Mouse (Mus musculus) hindbrain, embryonic 14.5 days (tissue): ENCODE results near the gene Tbx19. TPM values are rescaled to one million over a fixed set of nuclear protein-coding genes. Genes with fewer than 3 reads are reported as not detected.

Experiments used
- ATAC-seq: fragments of 200-750 bp; cut with Nextera tagmentation; 2 replicates; pipeline ENCODE4 v1.8.0; 2017; ENCODE audit warnings: moderate number of reproducible peaks, mild to moderate bottlenecking, moderate TSS enrichment, moderate library complexity; ENCODE audit not compliant: low FRiP score
- DNase-seq: peaks from one replicate; pipeline ENCODE4 v3.0.0-alpha.2; 2015; ENCODE audit warnings: low spot score
- H3K27ac ChIP-seq: fragments of 300-500 bp; sonication (generic); 2 replicates; pipeline ENCODE4 v1.5.1; 2014; ENCODE audit warnings: mild to moderate bottlenecking, moderate library complexity
- H3K27me3 ChIP-seq: fragments of 300-500 bp; sonication (generic); 2 replicates; pipeline ENCODE4 v1.6.1; 2014; ENCODE audit warnings: mild to moderate bottlenecking, low read length, mixed read lengths; ENCODE audit not compliant: control insufficient read depth, insufficient read depth
- H3K36me3 ChIP-seq: fragments of 300-500 bp; sonication (generic); replicated peaks from 2 replicates; pipeline ENCODE4 v1.6.1; 2014; ENCODE audit not compliant: control insufficient read depth, insufficient read depth
- H3K4me1 ChIP-seq: fragments of 300-500 bp; sonication (generic); replicated peaks from 2 replicates; pipeline ENCODE4 v1.6.1; 2014; ENCODE audit warnings: antibody characterized with exemption, low read length, mixed read lengths; ENCODE audit not compliant: control insufficient read depth, insufficient read depth
- H3K4me2 ChIP-seq: fragments of 300-500 bp; sonication (generic); replicated peaks from 2 replicates; pipeline ENCODE4 v1.6.1; 2014; ENCODE audit warnings: mild to moderate bottlenecking, moderate library complexity
- H3K4me3 ChIP-seq: fragments of 300-500 bp; sonication (generic); replicated peaks from 2 replicates; pipeline ENCODE4 v1.5.1; 2014; ENCODE audit warnings: mild to moderate bottlenecking, low read length
- H3K9ac ChIP-seq: fragments of 300-500 bp; sonication (generic); 2 replicates; pipeline ENCODE4 v1.6.1; 2014
- H3K9me3 ChIP-seq: fragments of 300-500 bp; sonication (generic); 2 replicates; pipeline ENCODE4 v1.6.1; 2016; ENCODE audit warnings: low read length; ENCODE audit not compliant: control insufficient read depth
- WGBS: fragments of 180-500 bp; shearing (Covaris S2); extraction: QIAGEN DNeasy Blood & Tissue Kit; methylation state at CpG from one replicate; pipeline ENCODE4 v1.1.7; 2014; 5-methylcytosine and 5-hydroxymethylcytosine counted together
- polyA plus RNA-seq: library from polyadenylated mRNA; unstranded; fragments of >200 nt; fragmentation: Nextera tagmentation; extraction: Ambion mirVana; gene quantifications from 2 replicates; pipeline ENCODE4 v1.2.1, GENCODE M21; 2014

The Tbx19 gene
- polyA plus RNA-seq, 1 experiment from 2014 or later, result not detected

DNA sequence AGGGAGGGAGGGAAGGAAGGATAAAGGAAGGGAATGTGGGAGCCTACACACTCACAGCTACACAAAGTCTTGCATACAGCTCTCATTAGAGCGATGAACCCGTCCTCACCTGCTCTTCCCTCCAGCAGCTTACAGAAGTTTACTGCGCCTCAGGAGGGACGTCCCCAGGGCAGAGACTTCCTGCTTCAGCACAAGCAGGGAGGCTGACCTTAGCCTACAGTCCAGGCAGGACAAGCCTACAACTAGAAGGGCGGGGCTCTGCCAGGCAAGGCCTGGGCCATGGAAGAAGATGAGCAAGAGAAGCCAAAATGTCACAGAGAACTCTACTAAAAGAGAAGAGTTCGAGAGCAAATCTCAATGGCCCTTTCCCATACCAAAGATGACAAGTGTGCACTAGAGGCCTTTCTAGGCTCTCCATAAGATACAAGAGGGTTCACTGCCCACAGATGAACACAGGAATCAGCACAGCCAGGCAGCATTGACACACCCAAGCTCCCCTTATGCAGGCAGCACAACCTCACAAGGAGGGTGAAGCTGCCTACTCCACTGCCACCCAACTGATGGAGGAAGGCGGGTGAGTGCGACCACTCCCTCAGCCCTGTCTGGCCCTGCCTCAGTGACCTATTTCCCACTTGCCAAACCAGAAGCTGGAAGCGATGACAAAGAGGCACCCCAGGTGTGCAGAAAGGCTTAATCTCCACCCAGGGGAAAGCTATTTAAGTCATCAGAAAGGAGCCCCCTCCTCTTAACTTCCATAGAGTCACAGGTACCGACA lies 28.4 kb upstream of the Tbx19 start:
- peaks cover 14% of the 10 kb centered on the region; the same call in 1 of the 2 replicates for H3K27me3 ChIP-seq
- no peaks in the 10 kb centered on the region for H3K36me3 ChIP-seq
- ATAC-seq, result no peak
- H3K4me3 ChIP-seq, result no peak overlapping the region
- H3K4me2 ChIP-seq, result no peak overlapping the region
- no peak overlapping the region for H3K9ac ChIP-seq
- no peak for DNase-seq
- H3K9me3 ChIP-seq, result no peaks in the 10 kb centered on the region
- H3K27ac ChIP-seq, result no peak overlapping the region
- WGBS, result 87% methylated on average over 10 of the region's 10 CpGs
- H3K4me1 ChIP-seq, result 0 out of 2 replicates have a peak, but pooled peaks cover 5% of the 10 kb centered on the region

DNA sequence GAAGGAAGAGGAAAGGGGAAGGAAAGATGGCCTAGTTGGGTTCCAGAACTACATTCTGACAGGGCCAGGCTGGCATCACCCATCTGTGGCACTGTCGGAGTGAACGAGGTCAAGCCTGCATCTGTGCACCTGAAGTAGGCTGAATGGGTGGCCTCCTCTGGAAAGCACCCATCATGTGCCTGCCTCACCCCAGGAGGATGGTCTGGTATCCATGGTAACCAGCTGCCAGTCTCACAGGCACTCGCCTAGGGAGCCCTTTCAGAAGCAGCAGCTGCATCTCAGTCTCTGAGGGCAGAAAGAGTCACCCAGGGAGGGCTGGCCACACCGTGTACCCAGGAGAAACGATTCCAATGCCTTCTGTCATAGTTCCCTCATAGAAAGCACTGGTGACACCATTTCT lies 26.8 kb upstream of the Tbx19 start:
- no peaks in the 10 kb centered on the region for H3K36me3 ChIP-seq
- WGBS, result 45% methylated on average over 5 of the region's 5 CpGs
- no peak for DNase-seq
- ATAC-seq, result no peak
- H3K9ac ChIP-seq, result no peak overlapping the region
- H3K4me2 ChIP-seq, result no peak overlapping the region
- H3K27ac ChIP-seq, result no peak overlapping the region
- no peak overlapping the region for H3K4me3 ChIP-seq
- no peaks in the 10 kb centered on the region for H3K27me3 ChIP-seq
- no peaks in the 10 kb centered on the region for H3K9me3 ChIP-seq
- H3K4me1 ChIP-seq, result 0 out of 2 replicates have a peak, but pooled peaks cover 5% of the 10 kb centered on the region

DNA sequence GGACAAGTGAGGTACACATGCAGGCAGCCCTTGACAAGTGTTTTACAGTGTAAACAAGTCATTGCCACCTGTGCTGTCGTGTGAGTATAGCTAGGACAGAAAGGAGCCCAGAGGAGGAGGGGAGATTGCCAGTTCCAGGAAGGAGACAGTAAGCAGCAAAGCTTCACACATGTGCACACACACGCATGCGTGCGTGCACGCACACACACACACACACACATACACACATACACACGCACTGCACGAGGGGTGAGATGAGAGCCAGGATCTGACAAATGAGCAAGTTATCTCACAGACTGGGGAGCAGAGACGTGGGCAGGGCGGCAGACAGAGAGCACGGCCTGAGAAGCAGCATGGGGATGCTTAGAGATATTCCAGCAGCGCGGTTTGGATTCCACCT lies 25.9 kb upstream of the Tbx19 start:
- Histone ChIP-seq H3K27ac (no peak overlapping the region), H3K9ac (no peak overlapping the region), H3K4me3 (no peak overlapping the region), H3K4me1 (0 out of 2 replicates have a peak, but pooled peaks cover 5% of the 10 kb centered on the region), H3K27me3 (no peaks in the 10 kb centered on the region), H3K36me3 (no peaks in the 10 kb centered on the region), H3K4me2 (no peak overlapping the region), H3K9me3 (no peaks in the 10 kb centered on the region)
- ATAC-seq (no peak), DNase-seq (no peak)
- 80% methylated on average over 12 of the region's 12 CpGs for WGBS

DNA sequence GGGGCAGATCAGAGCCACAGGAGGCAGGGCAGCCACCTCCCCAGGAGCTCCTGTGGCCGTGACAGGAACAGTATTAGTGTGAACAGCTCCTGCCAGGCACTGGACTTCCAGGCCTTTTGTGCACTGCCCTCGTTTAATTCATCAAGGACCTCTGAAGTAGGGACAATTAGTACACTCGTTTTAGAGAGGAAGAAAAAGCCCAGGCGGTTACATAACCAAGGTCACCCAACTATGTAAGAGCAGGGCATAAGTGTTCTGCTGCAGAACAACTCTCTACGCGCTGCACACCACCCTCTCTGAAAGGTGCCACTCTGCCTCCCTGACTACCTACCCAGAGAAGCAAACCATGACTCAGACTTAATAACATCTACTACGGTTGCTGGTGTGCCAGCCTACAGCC lies 24.5 kb upstream of the Tbx19 start:
- H3K9me3 ChIP-seq, result no peaks in the 10 kb centered on the region
- no peaks in the 10 kb centered on the region for H3K36me3 ChIP-seq
- H3K27me3 ChIP-seq, result no peaks in the 10 kb centered on the region
- WGBS, result 64% methylated on average over 7 of the region's 7 CpGs
- ATAC-seq (no peak), DNase-seq (no peak)
- no peak overlapping the region for H3K4me2 ChIP-seq
- no peak overlapping the region for H3K4me3 ChIP-seq
- H3K4me1 ChIP-seq, result 0 out of 2 replicates have a peak, but pooled peaks cover 5% of the 10 kb centered on the region
- no peak overlapping the region for H3K9ac ChIP-seq
- no peak overlapping the region for H3K27ac ChIP-seq

DNA sequence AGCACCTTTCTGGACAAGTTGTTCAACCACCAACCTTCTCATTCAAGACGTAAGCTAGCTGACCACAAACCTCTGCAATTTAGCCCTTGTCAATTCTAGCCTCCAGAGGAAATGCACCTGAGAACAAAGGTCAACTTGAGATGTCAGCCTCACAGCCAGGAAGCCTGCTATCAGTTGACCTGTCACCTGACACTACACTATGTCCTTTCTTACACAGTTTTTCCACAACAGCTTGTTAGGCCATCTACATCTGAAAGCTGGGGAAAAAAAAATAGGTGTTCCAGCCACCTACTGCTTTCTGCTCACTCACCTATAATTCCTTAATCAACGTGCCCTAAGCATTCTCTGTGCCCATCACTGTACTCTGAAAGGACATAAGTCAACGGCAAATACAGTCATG lies 23.6 kb upstream of the Tbx19 start:
- Histone ChIP-seq H3K9me3 (no peaks in the 10 kb centered on the region), H3K9ac (no peak overlapping the region), H3K4me2 (no peak overlapping the region), H3K27me3 (no peaks in the 10 kb centered on the region), H3K4me1 (0 out of 2 replicates have a peak, but pooled peaks cover 5% of the 10 kb centered on the region), H3K27ac (no peak overlapping the region), H3K4me3 (no peak overlapping the region), H3K36me3 (no peaks in the 10 kb centered on the region)
- ATAC-seq (no peak), DNase-seq (no peak)
- 90% methylated on average over 3 of the region's 3 CpGs for WGBS

DNA sequence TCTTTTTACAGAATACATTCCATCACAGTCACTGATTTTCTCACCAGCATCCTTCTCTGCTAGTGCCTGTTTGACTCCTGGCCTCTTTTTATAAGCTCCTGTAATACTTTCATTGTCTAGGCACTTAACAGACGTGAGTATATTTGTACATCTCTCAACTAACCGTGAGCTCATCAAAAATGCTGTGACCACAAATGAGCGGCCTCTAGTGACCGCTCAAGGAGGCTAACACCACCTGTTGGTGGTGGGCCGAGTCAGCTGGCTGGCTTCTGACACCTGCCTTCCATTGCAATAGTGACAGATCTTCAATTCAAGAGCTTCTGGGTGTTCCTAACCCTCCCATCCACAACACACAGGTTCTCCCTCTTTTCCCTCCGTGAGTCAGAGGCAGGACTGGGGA lies 22.8 kb upstream of the Tbx19 start:
- Histone ChIP-seq H3K36me3 (no peaks in the 10 kb centered on the region), H3K27ac (no peak overlapping the region), H3K4me3 (no peak overlapping the region), H3K27me3 (no peaks in the 10 kb centered on the region), H3K9me3 (no peaks in the 10 kb centered on the region), H3K4me2 (no peak overlapping the region), H3K4me1 (0 out of 2 replicates have a peak, but pooled peaks cover 5% of the 10 kb centered on the region), H3K9ac (no peak overlapping the region)
- no peak for DNase-seq
- ATAC-seq, result no peak
- WGBS, result 80% methylated on average over 6 of the region's 6 CpGs

DNA sequence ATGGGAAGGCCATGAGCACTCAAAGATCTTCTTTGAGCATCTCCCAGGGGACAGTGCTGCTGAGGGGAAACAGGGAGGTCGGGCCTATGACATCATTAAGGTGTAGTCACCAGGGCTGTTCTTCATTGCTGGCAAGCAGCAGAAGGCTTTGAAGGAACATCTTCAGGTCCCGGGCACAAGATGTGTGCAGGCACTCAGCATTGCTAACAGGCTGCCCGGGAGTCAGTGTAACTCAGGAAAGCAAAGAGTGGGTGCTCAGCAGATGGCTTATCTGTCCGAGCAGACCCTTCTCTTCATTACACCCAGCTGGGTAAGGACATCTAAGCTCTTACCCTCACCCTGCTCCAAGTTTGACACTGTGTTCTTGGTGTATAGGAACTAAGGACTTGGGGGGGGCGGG lies 18.7 kb upstream of the Tbx19 start:
- no peak for ATAC-seq
- Histone ChIP-seq H3K4me3 (no peak overlapping the region), H3K27ac (no peak overlapping the region), H3K27me3 (no peaks in the 10 kb centered on the region), H3K9me3 (no peaks in the 10 kb centered on the region), H3K4me1 (no peaks in the 10 kb centered on the region), H3K4me2 (no peak overlapping the region), H3K36me3 (no peaks in the 10 kb centered on the region), H3K9ac (no peak overlapping the region)
- WGBS, result 86% methylated on average over 5 of the region's 5 CpGs
- no peak for DNase-seq

DNA sequence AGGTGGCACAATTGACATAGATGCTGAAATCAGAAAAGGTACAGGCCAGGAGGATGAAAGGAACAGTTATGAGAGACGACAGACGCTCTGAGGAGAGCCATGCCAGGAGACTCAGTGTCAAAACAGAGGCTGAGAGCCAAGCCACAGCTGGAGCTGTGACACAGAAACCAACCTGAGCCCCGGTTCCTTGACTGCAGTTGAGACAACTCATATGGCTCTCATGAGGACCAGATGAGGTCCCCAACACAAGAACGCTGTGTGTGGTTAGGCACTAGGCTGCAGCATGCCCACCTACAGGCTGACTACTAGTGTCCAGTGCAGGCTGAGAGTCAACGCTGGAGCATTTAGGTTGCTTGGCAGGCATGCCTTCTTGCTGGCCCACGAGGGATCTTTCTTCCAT lies 17.5 kb upstream of the Tbx19 start:
- DNase-seq, result no peak
- Histone ChIP-seq H3K4me2 (no peak overlapping the region), H3K9ac (no peak overlapping the region), H3K27me3 (no peaks in the 10 kb centered on the region), H3K4me3 (no peak overlapping the region), H3K4me1 (no peaks in the 10 kb centered on the region), H3K9me3 (no peaks in the 10 kb centered on the region), H3K36me3 (no peaks in the 10 kb centered on the region), H3K27ac (no peak overlapping the region)
- 81% methylated on average over 6 of the region's 6 CpGs for WGBS
- no peak for ATAC-seq

DNA sequence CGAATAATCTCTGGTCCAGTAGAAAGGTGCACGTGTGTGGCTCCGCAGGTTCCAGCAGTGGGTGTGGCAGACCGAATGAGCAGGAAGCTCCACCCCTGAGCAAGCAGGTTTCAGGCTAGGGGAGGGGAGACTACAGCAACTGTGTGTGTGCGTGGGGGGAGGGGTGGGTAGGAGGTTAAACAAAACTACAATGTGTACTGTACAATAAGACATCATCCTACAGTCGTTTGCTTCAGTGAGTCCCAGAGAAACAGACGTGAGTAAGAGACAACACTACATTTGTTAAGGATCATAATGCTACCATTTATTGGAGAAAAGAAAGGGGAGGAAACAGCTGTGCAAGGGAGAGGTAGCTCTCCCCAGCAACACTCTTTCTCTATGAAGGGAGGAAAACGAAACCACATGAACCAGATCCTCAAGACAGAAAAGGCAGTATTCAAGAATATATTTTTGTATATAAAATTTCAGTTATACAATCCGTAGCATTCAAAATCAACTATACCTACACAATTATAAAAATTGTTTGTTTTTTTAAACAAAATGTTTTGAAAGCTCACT lies 13.6 kb upstream of the Tbx19 start:
- Histone ChIP-seq H3K4me3 (no peak overlapping the region), H3K4me2 (no peak overlapping the region), H3K9me3 (no peaks in the 10 kb centered on the region), H3K27me3 (no peaks in the 10 kb centered on the region), H3K4me1 (no peaks in the 10 kb centered on the region), H3K27ac (no peak overlapping the region), H3K9ac (no peak overlapping the region), H3K36me3 (no peaks in the 10 kb centered on the region)
- ATAC-seq, result no peak
- no peak for DNase-seq
- WGBS, result 72% methylated on average over 5 of the region's 9 CpGs
